Mouse (Mus musculus): ENCODE data around the gene Tulp4.
A peak's percentile ranks its signal among the peaks of the same experiment; 100 is the strongest.

The Tulp4 gene

GRCm38 (mm10) chr17:6106361-6107014 lies at the start of gene Tulp4:
Gene Tulp4, plus strand, starts transcription at chr17:6106437.
- DNase-seq: peak; percentile 84

GRCm38 (mm10) chr17:6062793-6063192 lies 43.4 kb upstream of the Tulp4 start:
- no peak for DNase-seq

GRCm38 (mm10) chr17:6063532-6063931 lies 42.7 kb upstream of the Tulp4 start:
- DNase-seq: no peak

GRCm38 (mm10) chr17:6066021-6066420 lies 40.2 kb upstream of the Tulp4 start:
- no peak for DNase-seq

GRCm38 (mm10) chr17:6067613-6068012 lies 38.6 kb upstream of the Tulp4 start:
- DNase-seq: no peak

GRCm38 (mm10) chr17:6069866-6070265 lies 36.4 kb upstream of the Tulp4 start:
- no peak for DNase-seq

- DNase-seq: no peak
Measured at GRCm38 (mm10) chr17:6073405-6073804, 32.8 kb upstream of the Tulp4 start.

GRCm38 (mm10) chr17:6079287-6080122 lies 26.7 kb upstream of the Tulp4 start, which contains the start of the genes Serac1 and Gtf2h5:
Gene Serac1, minus strand, starts transcription at chr17:6079741.
Gene Gtf2h5, plus strand, starts transcription at chr17:6079786.
- peak; percentile 98 for DNase-seq

- no peak for DNase-seq
Measured at GRCm38 (mm10) chr17:6083323-6083890, 22.8 kb upstream of the Tulp4 start.

- DNase-seq: no peak
Measured at GRCm38 (mm10) chr17:6091604-6092003, 14.6 kb upstream of the Tulp4 start.

GRCm38 (mm10) chr17:6095579-6095978 lies 10.7 kb upstream of the Tulp4 start:
- no peak for DNase-seq

GRCm38 (mm10) chr17:6097884-6098283 lies 8.4 kb upstream of the Tulp4 start:
- no peak for DNase-seq

- DNase-seq: peak; percentile 43
Measured at GRCm38 (mm10) chr17:6102287-6102686, 4.0 kb upstream of the Tulp4 start.

- peak; percentile 9 for DNase-seq
Measured at GRCm38 (mm10) chr17:6103566-6103965, 2.7 kb upstream of the Tulp4 start.

- peak; percentile 69 for DNase-seq
Measured at GRCm38 (mm10) chr17:6107015-6107601, 871 bp downstream of the Tulp4 start.

GRCm38 (mm10) chr17:6108175-6108574 lies 1.9 kb downstream of the Tulp4 start:
- no peak for DNase-seq

GRCm38 (mm10) chr17:6110956-6111355 lies 4.7 kb downstream of the Tulp4 start:
- DNase-seq: peak; percentile 54

- peak; percentile 19 for DNase-seq
Measured at GRCm38 (mm10) chr17:6113653-6114052, 7.4 kb downstream of the Tulp4 start.

- DNase-seq: peak; percentile 20
Measured at GRCm38 (mm10) chr17:6115085-6115484, 8.8 kb downstream of the Tulp4 start.

- DNase-seq: no peak
Measured at GRCm38 (mm10) chr17:6117148-6117725, 11.0 kb downstream of the Tulp4 start.

- DNase-seq: no peak
Measured at GRCm38 (mm10) chr17:6117917-6118316, 11.7 kb downstream of the Tulp4 start.

GRCm38 (mm10) chr17:6118861-6119260 lies 12.6 kb downstream of the Tulp4 start:
- DNase-seq: peak; percentile 95

- DNase-seq: no peak
Measured at GRCm38 (mm10) chr17:6123776-6124175, 17.5 kb downstream of the Tulp4 start.
